Mouse (Mus musculus) embryonic facial prominence, embryonic 11.5 days (tissue): Measurements from ENCODE around the gene Hoxd11. TPM values are rescaled to one million over a fixed set of nuclear protein-coding genes. Genes with fewer than 3 reads are reported as not detected.

ENCODE experiments used
- ATAC-seq: fragments of 200-750 bp; cut with Nextera tagmentation; replicated peaks from 2 replicates; pipeline ENCODE4 v1.8.0; 2017; ENCODE audit warnings: low read depth; ENCODE audit not compliant: insufficient number of reproducible peaks, low FRiP score, low TSS enrichment
- DNase-seq: peaks from one replicate; pipeline ENCODE4 v3.0.0-alpha.2; 2015; ENCODE audit warnings: low spot score
- H3K27ac ChIP-seq: fragments of 300-500 bp; sonication (generic); replicated peaks from 2 replicates; pipeline ENCODE4 v1.5.1; 2014; ENCODE audit warnings: mild to moderate bottlenecking, low read depth, low read length, control low read depth
- H3K27me3 ChIP-seq: fragments of 300-500 bp; sonication (generic); 2 replicates; pipeline ENCODE4 v1.6.1; 2014; ENCODE audit warnings: mild to moderate bottlenecking, low read length, moderate library complexity, mixed read lengths; ENCODE audit not compliant: control insufficient read depth, insufficient read depth
- H3K36me3 ChIP-seq: fragments of 300-500 bp; sonication (generic); replicated peaks from 2 replicates; pipeline ENCODE4 v1.6.1; 2014; ENCODE audit warnings: low read depth, mild to moderate bottlenecking, low read length, moderate library complexity, mixed read lengths; ENCODE audit not compliant: control insufficient read depth, insufficient read depth
- H3K4me1 ChIP-seq: fragments of 300-500 bp; sonication (generic); 2 replicates; pipeline ENCODE4 v1.6.1; 2014; ENCODE audit warnings: low read length, mixed read lengths; ENCODE audit not compliant: control insufficient read depth, insufficient read depth
- H3K4me2 ChIP-seq: fragments of 300-500 bp; sonication (generic); 2 replicates; pipeline ENCODE4 v1.6.1; 2014; ENCODE audit warnings: low read depth, mild to moderate bottlenecking, control low read depth, low read length, moderate library complexity
- H3K4me3 ChIP-seq: fragments of 300-500 bp; sonication (generic); 2 replicates; pipeline ENCODE4 v1.5.1; 2014; ENCODE audit warnings: low read depth, low read length, control low read depth
- H3K9ac ChIP-seq: fragments of 300-500 bp; sonication (generic); replicated peaks from 2 replicates; pipeline ENCODE4 v1.6.1; 2014; ENCODE audit warnings: mild to moderate bottlenecking, control low read depth, low read length
- H3K9me3 ChIP-seq: fragments of 300-500 bp; sonication (generic); replicated peaks from 2 replicates; pipeline ENCODE4 v1.6.1; 2016; ENCODE audit warnings: mild to moderate bottlenecking, low read length, inconsistent platforms, mixed read lengths; ENCODE audit not compliant: control insufficient read depth
- whole genome bisulfite sequencing: fragments of 180-500 bp; shearing (Covaris S2); extraction: QIAGEN DNeasy Blood & Tissue Kit; methylation state at CpG from one replicate; pipeline ENCODE4 v1.1.7; 2014; 5-methylcytosine and 5-hydroxymethylcytosine counted together
- polyA plus RNA-seq: library from polyadenylated mRNA; unstranded; fragments of >200 nt; fragmentation: Nextera tagmentation; extraction: Ambion mirVana; gene quantifications from 2 replicates; pipeline ENCODE4 v1.2.1, GENCODE M21; 2014

Hoxd11 gene
- polyA plus RNA-seq, 1 experiment from 2014 or later, result not detected

DNA sequence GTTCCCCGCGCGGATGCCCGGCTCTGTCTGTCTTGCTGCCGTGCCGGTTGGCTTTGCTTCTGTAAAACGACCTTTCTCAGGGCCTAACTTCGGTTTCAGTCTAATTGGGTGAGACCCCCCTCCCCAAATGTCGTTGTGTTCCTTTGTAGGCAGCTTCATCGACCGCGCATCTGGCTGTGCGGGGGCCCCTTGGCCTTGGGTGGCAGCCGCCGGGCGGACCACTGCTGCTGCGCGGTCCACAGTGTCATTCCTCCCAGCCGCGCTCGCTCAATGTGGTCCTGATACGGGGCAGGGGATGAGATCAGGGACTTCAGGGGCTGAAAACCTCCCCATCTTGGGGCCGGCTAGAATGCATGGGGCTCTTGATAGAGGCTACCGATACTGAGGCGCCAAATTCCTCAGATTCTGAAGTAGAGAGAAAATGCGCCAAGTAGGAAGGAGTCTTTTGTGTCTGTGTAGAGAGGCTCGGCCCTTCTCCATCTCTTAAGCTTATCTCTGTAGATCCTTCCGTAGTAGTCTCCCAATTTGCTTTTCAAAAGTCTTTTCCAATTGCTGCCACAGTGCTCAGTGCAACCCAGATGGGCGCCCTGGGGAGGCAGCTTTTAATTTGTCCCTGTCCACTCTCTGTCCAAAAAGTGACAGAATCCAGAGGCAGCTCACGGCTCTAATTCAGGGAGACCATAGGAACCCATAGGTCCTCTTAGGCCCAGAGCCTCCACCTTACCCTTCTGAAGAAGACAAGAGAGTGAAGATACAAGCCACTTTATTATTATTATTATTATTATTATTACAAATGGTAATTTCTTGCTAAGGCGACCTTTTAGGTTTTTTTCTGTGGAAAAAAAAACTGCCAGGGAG is 8.6 kb downstream of the Hoxd11 start:
- ATAC-seq (no peak), DNase-seq (no peak)
- no peak overlapping the region for H3K4me3 ChIP-seq
- peaks cover 83% of the 10 kb centered on the region for H3K27me3 ChIP-seq
- peaks cover 1% of the 10 kb centered on the region; the same call in 1 of the 2 replicates for H3K4me1 ChIP-seq
- no peak overlapping the region for H3K9ac ChIP-seq
- no peaks in the 10 kb centered on the region for H3K36me3 ChIP-seq
- under 1% methylated on average over 31 of the region's 31 CpGs for WGBS
- no peak overlapping the region for H3K27ac ChIP-seq
- H3K4me2 ChIP-seq, result no peak overlapping the region
- no peaks in the 10 kb centered on the region for H3K9me3 ChIP-seq

DNA sequence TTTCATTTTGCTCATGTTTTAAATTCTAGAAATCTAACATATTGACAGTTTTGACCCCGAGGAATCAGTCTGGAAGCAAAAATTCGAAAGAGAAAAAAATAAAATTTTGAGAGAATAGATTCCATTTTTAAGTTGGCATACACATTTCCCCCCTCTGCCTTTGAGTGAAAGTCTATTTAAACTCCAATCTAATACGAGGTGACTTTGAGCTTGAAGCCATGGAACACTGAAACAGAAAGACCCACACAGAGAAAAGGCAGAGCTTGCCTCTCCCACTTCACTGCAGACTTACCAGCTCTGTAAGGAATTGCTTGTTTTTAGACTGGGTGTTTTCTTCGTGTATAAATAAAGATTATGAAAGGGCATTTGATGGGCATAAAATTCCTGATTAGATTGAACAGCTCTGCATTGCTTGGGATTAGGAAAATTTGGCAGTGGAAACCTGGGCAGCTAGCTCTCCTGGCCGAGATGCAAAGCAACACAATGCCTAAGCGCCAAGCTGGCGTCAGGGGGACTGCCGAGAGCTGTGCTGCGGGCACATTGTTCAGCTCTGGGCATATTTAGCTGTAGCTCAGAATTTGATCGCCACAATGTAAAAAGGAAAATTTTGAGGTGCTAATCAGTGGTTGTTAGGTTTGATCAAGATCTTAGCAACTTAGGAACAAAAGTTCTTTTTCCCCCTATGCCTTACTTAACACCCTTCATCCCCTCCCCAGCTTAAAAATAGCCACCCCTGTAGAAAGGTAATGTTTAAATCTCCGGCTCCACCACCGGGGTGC is 9.6 kb downstream of the Hoxd11 start:
- Histone ChIP-seq H3K9ac (no peak overlapping the region), H3K4me1 (no peaks in the 10 kb centered on the region), H3K36me3 (no peaks in the 10 kb centered on the region), H3K27me3 (peaks cover 84% of the 10 kb centered on the region), H3K9me3 (no peaks in the 10 kb centered on the region), H3K4me2 (no peak overlapping the region), H3K4me3 (no peak overlapping the region), H3K27ac (no peak overlapping the region)
- 3% methylated on average over 12 of the region's 12 CpGs for WGBS
- DNase-seq (no peak), ATAC-seq (no peak)

DNA sequence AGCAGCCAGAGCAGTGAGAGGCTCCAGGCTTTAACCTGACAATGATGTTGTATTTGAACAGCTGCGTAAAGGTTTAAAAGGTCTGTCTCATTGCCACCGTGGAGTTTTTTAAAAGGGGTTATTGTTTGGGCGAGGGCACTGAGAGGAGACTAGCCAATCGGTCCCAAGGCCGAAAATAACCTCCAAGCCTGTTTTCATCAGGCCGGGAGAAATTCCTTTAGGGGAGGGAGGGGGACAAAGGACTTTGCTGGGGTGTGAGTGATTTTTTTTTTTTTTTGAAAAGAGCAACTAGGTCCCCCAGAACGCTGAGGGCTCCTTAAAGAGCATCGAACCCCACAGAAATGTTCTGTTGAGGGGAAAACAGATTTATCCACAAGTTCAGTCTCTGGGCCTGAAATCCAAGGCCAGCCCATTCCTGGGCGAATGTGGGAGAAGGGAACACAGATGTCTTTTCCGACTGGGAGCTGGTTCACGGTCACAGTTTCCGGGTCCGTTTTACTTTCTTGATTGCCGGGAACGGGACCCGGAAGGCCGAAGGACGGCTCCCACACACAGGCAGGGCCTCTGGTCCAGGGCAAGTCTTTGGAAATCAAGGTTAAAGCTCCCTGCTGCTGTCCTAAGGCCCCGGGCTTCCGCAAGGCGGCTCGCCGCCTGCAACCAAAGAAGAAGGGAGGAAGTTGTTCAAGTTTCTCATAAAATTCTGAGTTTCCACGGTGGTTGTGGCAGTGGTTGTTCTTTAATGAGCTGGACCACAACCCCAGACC is 10.4 kb downstream of the Hoxd11 start:
- Histone ChIP-seq H3K4me2 (no peak overlapping the region), H3K36me3 (no peaks in the 10 kb centered on the region), H3K4me1 (no peaks in the 10 kb centered on the region), H3K9ac (no peak overlapping the region), H3K9me3 (no peaks in the 10 kb centered on the region), H3K27me3 (peaks cover 80% of the 10 kb centered on the region), H3K27ac (no peak overlapping the region), H3K4me3 (no peak overlapping the region)
- no peak for DNase-seq
- ATAC-seq, result no peak
- WGBS, result under 1% methylated on average over 24 of the region's 24 CpGs

DNA sequence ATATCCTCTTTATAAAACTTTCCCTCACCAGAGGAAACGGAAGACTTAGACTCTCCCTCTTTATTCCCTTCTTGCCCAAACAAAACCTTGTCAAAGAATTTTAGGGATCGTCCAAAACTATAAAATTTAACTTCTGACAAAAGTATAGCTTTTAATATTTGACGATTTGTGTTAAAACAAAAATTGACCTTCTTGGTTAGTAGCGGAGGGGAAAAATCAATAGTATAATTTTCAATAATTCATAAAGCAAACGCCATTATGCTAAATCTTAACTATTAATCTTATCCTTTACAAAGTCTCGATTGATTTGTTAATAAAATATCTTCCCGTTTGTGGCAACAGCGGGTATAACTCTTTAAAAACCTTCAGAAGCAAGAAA is 11.0 kb downstream of the Hoxd11 start:
- Histone ChIP-seq H3K9ac (no peak overlapping the region), H3K9me3 (no peaks in the 10 kb centered on the region), H3K27ac (no peak overlapping the region), H3K4me3 (no peak overlapping the region), H3K4me1 (no peaks in the 10 kb centered on the region), H3K27me3 (peaks cover 81% of the 10 kb centered on the region), H3K4me2 (no peak overlapping the region), H3K36me3 (no peaks in the 10 kb centered on the region)
- ATAC-seq (no peak), DNase-seq (no peak)
- 5% methylated on average over 8 of the region's 8 CpGs for WGBS

DNA sequence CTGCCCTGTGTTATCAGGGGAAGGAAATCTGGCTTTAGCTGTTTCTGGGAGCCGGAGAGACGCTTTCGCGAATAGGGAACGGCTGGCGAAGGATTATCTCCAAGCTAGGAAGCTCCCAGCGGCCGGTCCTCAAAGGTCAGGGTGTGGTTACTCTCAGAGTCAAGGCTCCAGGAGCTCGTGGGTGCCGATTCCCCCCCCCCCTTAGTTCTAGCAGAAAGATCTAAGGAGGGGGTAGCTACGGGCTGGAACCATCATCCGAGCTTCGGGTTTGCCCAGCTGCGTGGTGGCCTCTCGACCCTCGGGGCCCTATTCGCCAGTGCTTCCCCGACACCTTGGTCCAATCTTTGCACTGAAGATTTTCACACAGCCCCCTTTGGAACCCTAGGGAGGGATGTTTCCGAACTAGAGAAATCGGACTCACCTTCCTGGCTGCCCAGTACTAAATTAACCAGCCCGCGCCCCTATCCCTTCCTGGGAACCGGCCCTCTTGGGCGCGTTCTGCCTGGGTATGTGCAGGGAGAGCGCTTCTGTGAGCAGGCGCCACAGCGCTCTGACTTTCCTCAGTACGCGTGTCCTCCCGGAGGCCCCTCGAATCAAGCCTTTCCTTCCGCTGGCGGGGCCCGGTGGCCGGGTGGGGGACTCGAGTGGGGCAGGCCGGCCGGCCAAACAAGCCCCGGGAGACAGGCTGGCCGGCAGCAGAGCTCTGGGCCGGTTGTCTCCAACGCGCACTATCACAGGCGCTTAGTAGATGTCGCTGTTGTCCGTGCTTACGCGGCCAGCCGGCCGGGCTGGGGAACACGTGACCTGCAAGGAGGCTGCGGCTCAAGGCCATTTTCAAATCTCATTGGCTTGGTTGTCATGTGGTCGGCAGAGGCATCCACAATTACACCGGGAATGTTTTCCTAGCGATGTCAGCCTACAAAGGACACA is 11.9 kb downstream of the Hoxd11 start, which contains the start of gene Hoxd10:
TSS of gene Hoxd10 (plus strand) at position 903 of the 930 bp plus-strand sequence.
- ATAC-seq, result 0 out of 2 replicates have a peak, but pooled peaks have one; percentile 52
- DNase-seq, result peak; percentile 82
- Histone ChIP-seq H3K9me3 (no peaks in the 10 kb centered on the region), H3K27me3 (peaks cover 85% of the 10 kb centered on the region), H3K27ac (no peak within 1 kb of the TSS), H3K36me3 (no peaks in the 10 kb centered on the region), H3K4me3 (no peak within 1 kb of the TSS), H3K4me2 (no peak within 1 kb of the TSS), H3K4me1 (no peaks in the 10 kb centered on the region), H3K9ac (no peak within 1 kb of the TSS)
- under 1% methylated on average over 56 of the region's 56 CpGs for WGBS

DNA sequence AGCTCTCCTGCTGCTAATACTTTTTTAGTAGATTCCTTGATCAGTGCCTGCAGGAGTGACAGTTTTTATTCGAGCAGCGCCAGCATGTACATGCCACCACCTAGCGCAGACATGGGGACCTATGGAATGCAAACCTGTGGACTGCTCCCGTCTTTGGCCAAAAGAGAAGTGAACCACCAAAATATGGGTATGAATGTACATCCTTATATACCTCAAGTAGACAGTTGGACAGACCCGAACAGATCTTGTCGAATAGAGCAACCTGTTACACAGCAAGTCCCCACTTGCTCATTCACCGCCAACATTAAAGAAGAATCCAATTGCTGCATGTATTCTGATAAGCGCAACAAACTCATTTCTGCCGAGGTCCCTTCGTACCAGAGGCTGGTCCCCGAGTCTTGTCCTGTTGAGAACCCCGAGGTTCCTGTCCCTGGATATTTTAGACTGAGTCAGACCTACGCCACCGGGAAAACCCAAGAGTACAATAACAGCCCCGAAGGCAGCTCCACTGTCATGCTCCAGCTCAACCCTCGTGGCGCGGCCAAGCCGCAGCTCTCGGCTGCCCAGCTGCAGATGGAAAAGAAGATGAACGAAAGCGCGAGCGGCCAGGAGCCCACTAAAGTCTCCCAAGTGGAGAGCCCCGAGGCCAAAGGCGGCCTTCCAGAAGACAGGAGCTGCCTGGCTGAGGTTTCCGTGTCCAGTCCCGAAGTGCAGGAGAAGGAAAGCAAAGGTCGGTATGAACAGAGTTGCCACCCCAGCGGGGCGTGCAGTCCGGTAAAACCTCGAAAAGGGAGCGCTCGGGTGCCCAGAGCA is 12.8 kb downstream of the Hoxd11 start:
- no peak overlapping the region for H3K4me2 ChIP-seq
- WGBS, result 3% methylated on average over 35 of the region's 35 CpGs
- no peak overlapping the region for H3K4me3 ChIP-seq
- H3K9ac ChIP-seq, result no peak overlapping the region
- DNase-seq (no peak), ATAC-seq (no peak)
- H3K36me3 ChIP-seq, result no peaks in the 10 kb centered on the region
- H3K27ac ChIP-seq, result no peak overlapping the region
- H3K9me3 ChIP-seq, result no peaks in the 10 kb centered on the region
- H3K27me3 ChIP-seq, result peaks cover 84% of the 10 kb centered on the region
- H3K4me1 ChIP-seq, result no peaks in the 10 kb centered on the region
